Mouse (Mus musculus) forebrain, embryonic 13.5 days (tissue): ENCODE results near the gene Zfp105. TPM values are rescaled to one million over a fixed set of nuclear protein-coding genes. Genes with fewer than 3 reads are reported as not detected.
A peak's percentile ranks its signal among the peaks of the same experiment; 100 is the strongest.

ENCODE experiments used
- ATAC-seq: fragments of 200-750 bp; cut with Nextera tagmentation; 2 replicates; pipeline ENCODE4 v1.8.0; 2017
- H3K27ac ChIP-seq: fragments of 300-500 bp; sonication (generic); 2 replicates; pipeline ENCODE4 v1.5.1; 2015; ENCODE audit warnings: inconsistent platforms, mild to moderate bottlenecking, moderate library complexity
- H3K27me3 ChIP-seq: fragments of 300-500 bp; sonication (generic); 2 replicates; pipeline ENCODE4 v1.6.1; 2015; ENCODE audit warnings: mild to moderate bottlenecking, inconsistent platforms
- H3K36me3 ChIP-seq: fragments of 300-500 bp; sonication (generic); 2 replicates; pipeline ENCODE4 v1.6.1; 2015; ENCODE audit warnings: mild to moderate bottlenecking, inconsistent platforms; ENCODE audit not compliant: poor library complexity, severe bottlenecking
- H3K4me1 ChIP-seq: fragments of 300-500 bp; sonication (generic); 2 replicates; pipeline ENCODE4 v1.6.1; 2015; ENCODE audit warnings: inconsistent platforms
- H3K4me2 ChIP-seq: fragments of 300-500 bp; sonication (generic); 2 replicates; pipeline ENCODE4 v1.6.1; 2015; ENCODE audit warnings: inconsistent platforms, mild to moderate bottlenecking, moderate library complexity
- H3K4me3 ChIP-seq: fragments of 300-500 bp; sonication (generic); 2 replicates; pipeline ENCODE4 v1.5.1; 2015; ENCODE audit warnings: mild to moderate bottlenecking, inconsistent platforms
- H3K9ac ChIP-seq: fragments of 300-500 bp; sonication (generic); 2 replicates; pipeline ENCODE4 v1.6.1; 2015; ENCODE audit warnings: mild to moderate bottlenecking, inconsistent platforms
- H3K9me3 ChIP-seq: fragments of 300-500 bp; sonication (generic); replicated peaks from 2 replicates; pipeline ENCODE4 v1.6.1; 2016; ENCODE audit warnings: inconsistent platforms
- WGBS: fragments of 180-500 bp; shearing (Covaris S2); methylation state at CpG from one replicate; pipeline ENCODE4 v1.1.7; 2015; 5-methylcytosine and 5-hydroxymethylcytosine counted together
- polyA plus RNA-seq: library from polyadenylated mRNA; unstranded; fragments of >200 nt; fragmentation: Nextera tagmentation; extraction: Ambion mirVana; gene quantifications from 2 replicates; pipeline ENCODE4 v1.2.1, GENCODE M21; 2015

The Zfp105 gene
- 30.5 TPM in 2 replicates for polyA plus RNA-seq

DNA sequence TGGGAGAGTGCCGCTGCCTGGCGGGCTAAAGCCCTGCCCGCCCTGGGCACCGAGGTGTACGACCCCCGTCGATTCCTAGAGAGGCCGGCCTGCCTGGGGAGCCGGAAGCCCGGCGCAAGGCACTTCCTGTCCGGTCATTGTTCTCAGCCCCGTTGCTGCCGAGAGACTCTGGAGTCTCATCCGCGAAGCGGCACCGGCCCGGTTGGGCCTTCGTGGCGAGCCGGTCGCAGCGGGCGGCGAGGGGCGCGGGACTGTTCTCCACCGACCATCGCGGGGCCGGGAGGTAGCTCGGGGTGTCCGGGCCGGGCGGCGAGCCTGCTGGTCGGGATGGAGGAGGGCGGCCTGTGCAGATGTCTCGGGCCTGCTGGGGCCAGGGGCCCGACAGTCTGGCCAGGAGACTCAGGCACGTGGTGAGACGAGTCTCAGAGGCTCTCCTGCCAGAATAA, at the start of gene Zfp105:
Gene Zfp105, plus strand, starts transcription at position 137 of the 446 bp plus-strand sequence.
- Histone ChIP-seq H3K36me3 (peaks cover 32% of the 10 kb centered on the region), H3K4me3 (peak within 1 kb of the TSS; percentile 87), H3K9ac (peak within 1 kb of the TSS; percentile 97), H3K4me1 (peaks cover 6% of the 10 kb centered on the region), H3K4me2 (peak within 1 kb of the TSS; percentile 63), H3K27me3 (0 out of 2 replicates have a peak, but pooled peaks cover 2% of the 10 kb centered on the region), H3K27ac (peak within 1 kb of the TSS; percentile 74), H3K9me3 (no peaks in the 10 kb centered on the region)
- ATAC-seq, result peak; percentile 99
- WGBS, result under 1% methylated on average over 42 of the region's 43 CpGs

DNA sequence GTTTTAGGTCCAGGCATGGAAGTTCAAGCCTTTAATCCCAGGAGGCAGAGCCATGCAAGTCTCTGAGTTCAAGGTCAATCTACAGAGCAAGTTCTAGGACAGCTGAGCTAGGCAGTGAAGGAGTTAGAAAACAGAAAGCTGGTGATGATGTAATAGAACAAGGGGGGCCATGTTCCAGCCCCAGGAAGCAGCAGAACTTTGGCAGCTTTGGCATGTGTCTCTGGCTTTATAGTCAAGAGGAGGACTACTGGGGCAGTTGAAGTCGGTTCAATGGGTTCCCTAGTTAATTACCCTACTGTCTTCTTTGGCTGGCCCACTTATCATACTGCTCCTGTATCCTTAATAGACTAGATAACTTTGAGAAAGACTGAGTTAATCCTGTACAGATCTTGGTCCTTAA, 48.2 kb upstream of the Zfp105 start:
- Histone ChIP-seq H3K4me3 (no peak overlapping the region), H3K4me2 (no peak overlapping the region), H3K9me3 (no peaks in the 10 kb centered on the region), H3K27ac (no peak overlapping the region), H3K36me3 (no peaks in the 10 kb centered on the region), H3K4me1 (no peaks in the 10 kb centered on the region), H3K27me3 (no peaks in the 10 kb centered on the region), H3K9ac (no peak overlapping the region)
- 77% methylated on average over 1 of the region's 1 CpGs for WGBS
- ATAC-seq, result no peak

- Histone ChIP-seq H3K27me3 (no peaks in the 10 kb centered on the region), H3K36me3 (no peaks in the 10 kb centered on the region), H3K4me1 (no peaks in the 10 kb centered on the region), H3K4me3 (no peak overlapping the region), H3K9ac (no peak overlapping the region), H3K27ac (no peak overlapping the region), H3K4me2 (no peak overlapping the region), H3K9me3 (no peaks in the 10 kb centered on the region)
- no peak for ATAC-seq
- WGBS, result 91% methylated on average over 2 of the region's 2 CpGs
Observed at GRCm38 (mm10) chr9:122875145-122875544, 47.7 kb upstream of the Zfp105 start.

GRCm38 (mm10) chr9:122885385-122885784, 37.5 kb upstream of the Zfp105 start, which contains the start of gene Zkscan7:
TSS of gene Zkscan7 (plus strand) at chr9:122885685.
- no peaks in the 10 kb centered on the region for H3K27me3 ChIP-seq
- 91% methylated on average over 3 of the region's 3 CpGs for WGBS
- H3K4me1 ChIP-seq, result peaks cover 14% of the 10 kb centered on the region
- ATAC-seq, result no peak
- no peaks in the 10 kb centered on the region for H3K9me3 ChIP-seq
- H3K27ac ChIP-seq, result no peak within 1 kb of the TSS
- H3K4me3 ChIP-seq, result peak within 1 kb of the TSS; percentile 53
- peaks cover 4% of the 10 kb centered on the region; the same call in 1 of the 2 replicates for H3K36me3 ChIP-seq
- no peak within 1 kb of the TSS for H3K9ac ChIP-seq
- peak within 1 kb of the TSS; percentile 88 for H3K4me2 ChIP-seq

GRCm38 (mm10) chr9:122886372-122887179, 36.3 kb upstream of the Zfp105 start:
- H3K36me3 ChIP-seq, result peaks cover 10% of the 10 kb centered on the region
- H3K27me3 ChIP-seq, result no peaks in the 10 kb centered on the region
- no peak overlapping the region for H3K27ac ChIP-seq
- peak; percentile 95 for ATAC-seq
- H3K9me3 ChIP-seq, result no peaks in the 10 kb centered on the region
- H3K4me2 ChIP-seq, result peak overlapping the region; percentile 88
- peak overlapping the region; percentile 53 for H3K4me3 ChIP-seq
- peak overlapping the region; percentile 77 for H3K9ac ChIP-seq
- peaks cover 14% of the 10 kb centered on the region for H3K4me1 ChIP-seq
- 6% methylated on average over 54 of the region's 54 CpGs for WGBS

- H3K36me3 ChIP-seq, result peaks cover 5% of the 10 kb centered on the region; the same call in 1 of the 2 replicates
- H3K4me2 ChIP-seq, result no peak overlapping the region
- H3K4me1 ChIP-seq, result peaks cover 14% of the 10 kb centered on the region; the same call in 1 of the 2 replicates
- WGBS, result 96% methylated on average over 2 of the region's 2 CpGs
- ATAC-seq, result no peak
- H3K4me3 ChIP-seq, result no peak overlapping the region
- no peak overlapping the region for H3K9ac ChIP-seq
- no peak overlapping the region for H3K27ac ChIP-seq
- H3K9me3 ChIP-seq, result 0 out of 2 replicates have a peak, but pooled peaks cover under 1% of the 10 kb centered on the region
- H3K27me3 ChIP-seq, result no peaks in the 10 kb centered on the region
Observed at GRCm38 (mm10) chr9:122901047-122901446, 21.8 kb upstream of the Zfp105 start.

- H3K9ac ChIP-seq, result peak overlapping the region; percentile 75
- ATAC-seq, result peak; percentile 98
- H3K27ac ChIP-seq, result 0 out of 2 replicates have a peak overlapping the region, but pooled peaks have one; percentile 48
- peak overlapping the region; percentile 69 for H3K4me2 ChIP-seq
- H3K4me3 ChIP-seq, result peak overlapping the region; percentile 51
- H3K36me3 ChIP-seq, result peaks cover 17% of the 10 kb centered on the region
- 12% methylated on average over 32 of the region's 32 CpGs for WGBS
- no peaks in the 10 kb centered on the region for H3K9me3 ChIP-seq
- H3K4me1 ChIP-seq, result peaks cover 14% of the 10 kb centered on the region; the same call in 1 of the 2 replicates
- no peaks in the 10 kb centered on the region for H3K27me3 ChIP-seq
Observed at GRCm38 (mm10) chr9:122902717-122903535, 19.9 kb upstream of the Zfp105 start.

GRCm38 (mm10) chr9:122922436-122922835, 436 bp upstream of the Zfp105 start:
- peak overlapping the region; percentile 63 for H3K4me2 ChIP-seq
- WGBS, result 19% methylated on average over 3 of the region's 3 CpGs
- H3K4me1 ChIP-seq, result peaks cover 6% of the 10 kb centered on the region
- no peaks in the 10 kb centered on the region for H3K9me3 ChIP-seq
- peak; percentile 57 for ATAC-seq
- peaks cover 27% of the 10 kb centered on the region for H3K36me3 ChIP-seq
- H3K27ac ChIP-seq, result no peak overlapping the region
- peak overlapping the region; percentile 97; the same call in 1 of the 2 replicates for H3K9ac ChIP-seq
- H3K27me3 ChIP-seq, result 0 out of 2 replicates have a peak, but pooled peaks cover 2% of the 10 kb centered on the region
- peak overlapping the region; percentile 87 for H3K4me3 ChIP-seq

DNA sequence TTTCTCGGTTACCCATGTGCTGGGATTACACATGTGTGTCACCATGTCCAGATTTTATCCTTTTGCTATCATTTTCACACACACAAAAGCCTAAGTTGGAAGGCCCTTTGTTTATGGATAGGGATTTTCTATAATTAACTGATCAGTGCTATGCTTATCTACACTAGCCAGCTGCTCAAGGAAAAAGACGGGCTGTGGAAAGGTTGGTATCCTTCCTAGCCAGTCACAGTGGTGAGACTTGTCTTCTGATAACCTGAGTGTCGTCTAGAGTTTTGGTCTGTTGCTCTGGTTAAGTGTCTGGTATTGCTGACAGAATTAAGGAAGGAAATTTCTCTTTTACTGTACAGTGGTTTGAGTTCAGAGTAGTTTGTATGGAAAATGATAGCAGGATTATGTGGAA, 6.0 kb downstream of the Zfp105 start:
- Histone ChIP-seq H3K9me3 (no peaks in the 10 kb centered on the region), H3K36me3 (peaks cover 80% of the 10 kb centered on the region), H3K4me2 (no peak overlapping the region), H3K27me3 (no peaks in the 10 kb centered on the region), H3K4me3 (no peak overlapping the region), H3K9ac (no peak overlapping the region), H3K27ac (no peak overlapping the region), H3K4me1 (peaks cover under 1% of the 10 kb centered on the region)
- 95% methylated on average over 3 of the region's 3 CpGs for WGBS
- ATAC-seq, result no peak

- no peaks in the 10 kb centered on the region for H3K27me3 ChIP-seq
- H3K9ac ChIP-seq, result peak within 1 kb of the TSS; percentile 72
- peak within 1 kb of the TSS; percentile 81 for H3K4me2 ChIP-seq
- peaks cover 29% of the 10 kb centered on the region for H3K4me1 ChIP-seq
- WGBS, result under 1% methylated on average over 64 of the region's 64 CpGs
- H3K27ac ChIP-seq, result peak within 1 kb of the TSS; percentile 69
- ATAC-seq, result peak; percentile 98
- peak within 1 kb of the TSS; percentile 81 for H3K4me3 ChIP-seq
- H3K36me3 ChIP-seq, result peaks cover 11% of the 10 kb centered on the region; the same call in 1 of the 2 replicates
- H3K9me3 ChIP-seq, result no peaks in the 10 kb centered on the region
Observed at GRCm38 (mm10) chr9:122950643-122951475, 28.0 kb downstream of the Zfp105 start, which contains the start of the genes 1110059G10Rik and Kif15. TSS of gene 1110059G10Rik (minus strand) at chr9:122951000. TSS of gene Kif15 (plus strand) at chr9:122951046.
